Mouse (Mus musculus) cerebellum, adult 9-10 months (tissue): ENCODE measurements around the gene Cacna1c.

Experiments
- DNase-seq: peaks from one replicate; pipeline ENCODE4 v3.0.0; 2022

Gene Cacna1c

DNA sequence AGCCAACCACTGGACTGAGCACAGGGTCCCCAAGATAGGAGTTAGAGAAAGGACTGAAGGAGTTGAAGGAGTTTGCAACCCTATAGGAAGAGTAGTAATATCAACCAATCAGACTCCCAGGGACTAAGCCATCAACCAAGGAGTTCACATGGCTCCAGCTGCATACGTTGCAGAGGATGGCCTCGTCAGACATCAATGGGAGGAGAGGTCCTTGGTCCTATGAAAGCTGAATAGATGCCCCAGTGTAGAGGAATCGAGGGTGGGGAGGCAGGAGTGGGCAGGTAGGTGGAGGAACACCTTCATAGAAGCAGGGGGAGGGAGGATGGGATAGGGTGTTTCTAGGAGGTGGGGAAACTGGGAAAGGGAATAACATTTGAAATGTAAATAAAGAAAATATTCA lies 8.7 kb upstream of the Cacna1c start:
- no peak for DNase-seq

DNA sequence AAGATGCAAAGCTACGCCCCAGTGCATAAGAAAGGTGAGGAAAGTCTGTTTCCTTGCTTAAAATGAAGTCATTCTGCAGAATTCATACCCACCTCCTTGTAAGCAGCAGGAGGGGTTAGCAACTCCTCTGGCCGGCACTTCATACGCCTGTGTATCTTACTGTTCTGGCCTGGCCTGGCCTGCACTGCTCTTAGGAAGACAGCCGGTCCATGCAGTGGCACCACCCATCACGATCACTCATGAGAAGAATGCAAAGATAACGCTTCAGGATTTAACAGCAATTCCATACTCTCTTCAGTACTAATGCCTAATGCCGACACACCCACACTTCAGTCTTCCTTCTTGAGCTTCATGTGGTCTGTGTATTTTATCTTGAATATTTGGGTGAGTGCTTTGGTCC lies 8.1 kb upstream of the Cacna1c start:
- DNase-seq = no peak

DNA sequence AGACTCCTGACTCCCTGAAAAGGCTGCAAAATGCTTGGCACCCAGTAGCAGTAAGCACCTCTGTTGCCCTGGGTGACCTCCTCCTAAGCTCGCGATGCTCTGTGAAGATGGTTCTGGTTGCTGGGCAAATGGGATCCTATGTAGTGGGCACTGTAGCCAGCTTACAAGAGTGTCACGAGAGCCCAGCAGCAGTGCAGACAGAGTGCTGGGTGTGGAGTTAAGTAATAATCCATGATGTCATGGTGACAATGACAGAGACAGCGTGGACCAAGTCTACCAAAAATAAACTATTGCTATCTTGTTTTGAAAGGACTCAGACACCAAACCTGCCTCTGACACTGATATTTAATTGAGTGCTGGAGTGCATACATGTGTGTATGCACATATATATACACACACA lies 5.4 kb upstream of the Cacna1c start:
- no peak for DNase-seq

DNA sequence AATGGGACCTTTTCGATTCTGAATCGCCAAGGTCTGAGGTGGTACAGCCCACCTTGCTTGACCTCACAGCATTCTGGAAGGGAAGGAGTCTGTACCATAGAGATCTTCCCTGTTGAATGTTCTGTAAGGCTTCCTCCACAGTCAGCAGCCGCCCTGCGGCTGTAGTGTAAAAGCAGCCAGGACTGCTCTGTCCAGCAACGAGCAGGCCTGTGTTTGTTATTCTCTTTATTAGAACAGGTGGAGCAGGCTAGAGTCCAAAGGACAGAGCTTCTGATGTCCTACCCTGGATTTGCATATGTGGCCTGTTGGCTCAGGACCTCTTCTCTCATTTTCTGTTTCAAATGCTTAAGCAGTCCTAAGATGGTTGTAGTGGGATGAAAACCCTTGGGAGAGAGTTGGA lies 4.1 kb upstream of the Cacna1c start:
- no peak for DNase-seq

DNA sequence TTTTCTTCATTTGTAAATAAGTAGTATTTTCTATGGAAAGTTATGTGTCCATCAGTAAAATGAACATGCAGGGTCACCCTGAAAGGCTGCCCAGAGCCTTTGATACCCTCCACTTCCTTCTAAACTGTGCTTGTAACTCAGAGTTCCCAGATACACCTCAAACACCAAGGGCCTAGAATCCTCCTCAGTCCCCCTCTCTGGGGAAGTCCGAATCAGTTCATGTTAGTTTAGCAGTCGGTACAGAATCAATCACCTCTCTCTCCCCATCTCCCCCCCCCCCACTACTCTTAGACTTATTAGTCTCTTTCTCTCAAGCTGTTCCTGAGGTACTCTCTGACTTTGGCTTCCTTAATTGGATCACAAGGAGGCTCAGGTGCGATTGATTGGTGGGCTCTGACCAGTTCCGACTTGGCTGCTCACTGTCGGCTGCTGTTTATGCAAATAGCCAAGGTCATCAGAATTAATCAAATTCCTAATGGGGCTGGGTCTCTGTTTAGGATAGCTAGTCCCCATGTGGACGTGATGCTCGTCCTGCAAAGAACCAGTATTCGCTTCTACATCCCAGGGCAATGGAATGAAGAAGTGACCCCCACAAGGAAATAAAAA lies 3.2 kb upstream of the Cacna1c start:
- DNase-seq = no peak

DNA sequence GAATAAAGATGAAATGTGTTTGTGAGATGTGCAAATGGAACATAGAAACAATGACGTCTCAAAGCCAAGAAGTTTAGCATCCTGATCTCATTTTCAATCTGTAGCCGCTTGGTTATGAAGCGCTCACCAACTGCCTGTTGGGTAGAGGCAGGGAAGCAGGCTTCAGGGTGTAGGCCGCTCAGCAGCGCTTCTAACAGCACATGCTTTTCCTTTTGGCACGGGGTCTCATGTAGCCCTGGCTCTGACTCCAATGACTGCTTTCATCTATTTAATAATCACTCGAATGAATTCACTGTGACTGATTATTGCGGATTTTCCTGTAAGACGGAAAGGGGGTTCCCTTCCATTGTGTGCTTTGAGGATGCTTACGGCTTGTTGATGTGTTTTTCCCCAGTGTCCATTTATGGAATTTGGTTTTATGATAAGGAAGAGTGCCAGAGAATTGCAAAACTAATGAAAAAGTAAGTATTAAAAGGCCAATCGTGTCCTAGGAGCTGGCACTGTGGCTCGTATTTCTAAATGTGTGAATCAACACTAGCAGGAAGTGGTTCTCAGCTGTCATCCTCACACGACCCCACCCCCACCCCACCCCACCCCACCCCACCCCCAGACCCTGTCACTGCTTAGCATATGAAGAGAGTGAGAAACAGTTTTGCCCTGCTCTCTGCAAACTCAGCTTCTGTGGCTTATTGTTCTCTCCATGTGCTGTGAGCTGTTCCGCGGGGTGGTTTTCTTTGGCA lies 2.5 kb upstream of the Cacna1c start:
- DNase-seq = no peak

DNA sequence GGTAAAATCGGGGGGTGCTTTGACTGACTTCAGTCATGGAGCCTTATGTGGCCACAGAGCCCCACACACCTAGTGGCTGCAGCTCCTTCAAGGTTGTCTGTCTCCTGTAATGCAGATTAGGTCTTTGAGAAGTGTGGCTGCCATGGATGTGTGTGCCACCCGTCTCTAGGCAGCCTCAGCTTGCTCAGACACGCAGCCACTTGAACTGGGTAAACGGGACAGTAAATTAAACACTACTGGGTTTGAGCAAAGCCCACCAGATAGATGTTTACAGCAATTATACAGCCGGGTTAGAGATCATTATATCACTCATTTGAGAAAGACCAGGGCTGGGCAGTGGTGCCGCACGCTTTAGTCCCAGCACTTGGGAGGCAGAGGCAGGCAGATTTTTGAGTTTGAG lies 1.6 kb downstream of the Cacna1c start:
- DNase-seq = no peak

DNA sequence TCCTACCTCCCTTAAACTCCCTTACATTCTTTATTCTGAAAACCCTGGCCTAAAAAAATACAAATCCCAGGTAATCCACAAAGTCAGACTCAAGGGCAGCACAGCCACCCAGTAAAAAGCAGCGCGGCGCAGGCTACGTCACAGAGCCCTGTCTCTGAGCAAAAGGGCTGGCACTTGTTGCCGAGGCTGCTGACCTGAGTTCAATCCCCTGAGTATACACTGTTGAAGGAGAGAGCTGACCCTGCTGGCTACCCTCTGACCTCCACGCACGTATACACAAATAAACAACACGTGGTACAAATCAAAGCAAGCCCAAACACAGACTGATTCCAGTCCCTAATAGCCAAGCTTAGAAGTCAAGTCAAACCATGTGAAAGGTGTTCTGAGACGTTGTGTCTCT lies 2.1 kb downstream of the Cacna1c start:
- no peak for DNase-seq

DNA sequence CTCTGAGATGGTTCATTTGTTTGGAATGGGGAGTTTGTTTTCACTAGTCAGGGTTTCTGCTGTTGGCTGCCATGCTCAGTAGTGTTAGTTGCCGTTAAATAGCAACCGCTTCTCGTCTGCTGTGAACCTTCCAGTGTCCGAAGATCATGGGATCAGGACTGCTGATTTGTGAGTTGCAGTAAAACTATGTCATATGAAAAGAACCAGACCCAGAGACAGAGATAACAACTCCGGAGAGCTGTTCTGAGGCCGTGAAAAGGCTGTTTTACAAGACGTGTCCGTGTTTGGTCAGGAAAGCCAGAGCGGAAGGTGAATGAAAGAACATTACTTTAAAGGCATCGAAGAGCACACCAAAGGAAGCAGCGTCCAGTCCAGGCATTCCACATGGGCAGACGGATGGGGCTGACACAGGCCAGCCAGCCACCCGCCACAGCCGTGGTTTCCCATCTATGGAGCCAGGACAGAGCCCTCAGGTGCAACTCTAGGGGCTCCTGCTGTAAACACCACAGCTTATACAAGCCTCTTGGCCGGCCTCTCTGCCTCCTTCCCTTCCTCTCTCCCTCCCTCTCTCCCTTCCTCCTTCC lies 2.6 kb downstream of the Cacna1c start:
- no peak for DNase-seq

DNA sequence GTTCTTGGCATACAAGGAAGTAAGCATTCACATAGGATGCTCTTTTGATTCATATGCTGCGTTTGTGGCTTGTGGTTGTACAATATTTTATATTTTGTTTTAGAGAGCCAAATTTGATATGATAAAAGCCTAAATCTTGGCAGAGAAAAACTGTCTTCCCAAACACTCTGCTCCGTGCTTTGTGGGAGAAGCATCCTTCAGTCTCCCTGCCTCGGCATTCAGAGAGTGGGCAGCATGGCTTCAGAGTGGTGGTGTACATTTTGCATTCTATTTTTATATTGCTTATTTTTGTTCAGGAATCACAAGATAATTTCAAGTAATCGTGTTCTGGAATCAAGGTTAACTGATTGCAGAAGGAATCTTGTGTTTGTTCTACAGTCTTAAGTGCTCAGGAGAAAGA lies 4.7 kb downstream of the Cacna1c start:
- DNase-seq = no peak

DNA sequence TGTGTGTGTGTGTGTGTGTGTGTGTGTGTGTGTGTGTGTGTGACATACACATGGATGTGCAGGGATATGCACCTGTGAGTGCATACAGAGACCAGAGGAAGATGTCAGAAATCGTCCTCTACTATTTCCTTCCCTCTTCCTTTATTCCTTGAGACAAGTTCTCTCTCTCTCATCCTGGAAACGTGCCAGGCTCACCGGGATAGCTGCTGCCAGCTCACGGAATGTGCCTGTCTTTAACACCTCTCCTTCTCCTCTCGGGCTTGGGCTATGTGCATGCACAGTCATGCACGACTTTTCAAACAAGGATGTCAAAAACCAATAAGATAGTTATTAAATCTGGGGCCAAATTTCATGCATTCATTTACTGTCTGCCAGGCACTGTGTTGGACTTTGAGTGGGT lies 8.6 kb downstream of the Cacna1c start:
- DNase-seq = no peak

DNA sequence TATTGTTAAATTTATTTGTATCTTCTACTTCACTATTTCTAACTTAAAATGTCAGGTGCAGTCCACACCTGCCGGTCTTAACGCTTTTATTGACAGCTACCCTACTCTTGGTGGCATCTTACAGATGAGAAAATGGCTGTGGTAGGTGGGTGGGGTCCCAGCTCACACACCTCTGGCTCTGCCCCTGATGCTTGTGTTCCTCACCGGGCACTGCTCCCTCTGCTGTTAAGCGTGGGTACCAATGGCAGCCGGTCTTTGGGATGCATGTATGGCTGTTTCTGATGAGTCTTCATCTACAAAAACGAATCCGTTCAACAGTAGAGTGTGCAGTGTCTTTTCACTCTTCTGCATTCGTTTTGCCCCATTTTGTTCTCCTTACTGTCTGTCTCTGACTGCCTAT lies 9.6 kb downstream of the Cacna1c start:
- DNase-seq = peak; percentile 25

DNA sequence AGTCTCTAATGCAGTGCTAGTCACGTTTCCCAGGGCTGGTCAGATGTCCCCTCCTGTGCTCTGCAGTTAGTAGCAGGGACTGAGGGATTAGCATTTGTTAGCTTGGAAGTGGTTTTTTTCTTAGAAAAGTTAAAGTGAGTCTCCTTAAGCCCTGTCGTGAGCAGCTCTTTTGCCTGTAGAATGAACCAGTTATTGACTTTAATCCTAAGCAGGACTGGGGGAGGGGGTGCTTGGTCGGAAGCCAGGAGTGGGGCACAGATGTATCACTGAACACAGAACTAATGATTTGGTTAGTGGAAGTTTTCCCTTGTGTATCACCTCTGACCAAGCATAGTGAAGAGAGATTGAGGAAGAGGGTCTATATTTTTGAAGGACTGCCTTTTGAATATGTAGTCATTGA lies 12.4 kb downstream of the Cacna1c start:
- DNase-seq = no peak

DNA sequence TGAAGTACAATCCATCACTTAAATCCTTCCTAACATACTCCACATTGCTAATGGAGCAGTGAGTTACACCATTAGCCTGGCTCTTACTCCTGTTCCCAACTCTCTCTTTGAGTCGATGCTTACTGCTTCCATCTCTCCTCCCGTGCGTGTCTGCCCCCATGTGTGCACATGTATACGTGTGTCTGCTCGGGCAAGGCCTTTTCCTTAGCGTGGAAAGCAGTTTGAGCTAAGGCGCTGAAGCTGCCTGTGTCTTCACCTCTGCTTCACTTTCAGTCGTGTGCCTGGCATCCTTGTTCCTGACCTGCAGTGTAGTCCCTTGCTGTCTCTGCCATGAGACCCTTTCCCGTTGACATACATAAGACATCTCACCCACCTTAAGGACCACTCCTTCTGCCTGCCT lies 14.0 kb downstream of the Cacna1c start:
- no peak for DNase-seq

DNA sequence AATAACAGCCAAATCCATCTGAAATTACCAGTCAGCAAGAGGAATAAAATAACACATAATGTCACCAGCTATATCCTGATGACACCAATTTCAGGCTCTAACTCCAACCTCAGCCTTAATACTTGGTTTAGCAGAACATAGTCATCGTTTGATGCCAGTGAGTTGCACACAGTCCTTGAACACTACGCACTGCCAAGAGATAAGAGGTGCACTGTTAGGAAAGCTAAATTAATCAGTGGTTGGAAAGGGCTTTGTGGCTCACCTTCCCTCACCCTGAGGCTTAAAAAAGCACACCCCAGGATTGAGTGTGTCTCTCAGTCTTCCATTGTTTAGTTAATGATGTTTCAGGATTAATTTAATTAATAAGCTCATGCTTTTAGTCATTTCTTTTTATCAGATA lies 16.0 kb downstream of the Cacna1c start:
- no peak for DNase-seq

DNA sequence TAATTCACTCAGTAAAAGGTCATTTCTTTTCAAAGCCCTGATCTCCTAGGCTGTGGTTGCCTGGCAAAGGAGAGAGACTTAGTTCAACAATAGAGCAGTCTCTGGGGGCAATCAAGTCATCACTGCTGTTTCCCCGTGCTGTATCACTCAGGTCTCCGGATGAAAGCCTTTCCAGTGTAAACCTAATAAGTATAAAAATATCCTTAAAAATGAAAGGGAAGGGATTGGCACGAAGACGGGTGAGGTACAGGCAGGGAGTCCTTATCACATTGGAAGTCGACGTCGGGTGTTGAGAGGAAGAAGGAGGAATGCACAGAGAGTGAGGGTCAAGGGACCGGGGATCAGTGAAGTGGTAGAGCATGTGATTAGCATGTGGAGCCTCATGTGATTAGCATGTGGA lies 19.1 kb downstream of the Cacna1c start:
- no peak for DNase-seq

DNA sequence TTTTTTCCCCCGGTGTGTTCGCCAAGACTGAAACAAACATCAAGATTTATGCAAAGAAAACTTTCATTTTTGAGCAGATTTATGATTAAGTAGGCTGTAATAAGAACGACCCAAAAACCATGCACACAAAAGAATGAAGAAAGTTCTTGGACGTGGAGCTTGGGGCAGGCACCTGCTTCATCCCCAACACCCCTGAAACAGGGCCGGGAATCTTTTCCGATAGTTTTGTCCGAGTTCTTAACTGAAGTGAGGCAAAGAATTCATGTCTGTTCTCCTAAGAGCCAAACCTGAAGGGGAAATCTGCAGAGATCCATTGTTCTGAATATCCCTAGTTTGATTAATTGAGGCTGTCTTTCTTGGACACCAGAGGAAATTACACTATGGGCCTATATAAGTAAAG lies 20.1 kb downstream of the Cacna1c start:
- DNase-seq = no peak

DNA sequence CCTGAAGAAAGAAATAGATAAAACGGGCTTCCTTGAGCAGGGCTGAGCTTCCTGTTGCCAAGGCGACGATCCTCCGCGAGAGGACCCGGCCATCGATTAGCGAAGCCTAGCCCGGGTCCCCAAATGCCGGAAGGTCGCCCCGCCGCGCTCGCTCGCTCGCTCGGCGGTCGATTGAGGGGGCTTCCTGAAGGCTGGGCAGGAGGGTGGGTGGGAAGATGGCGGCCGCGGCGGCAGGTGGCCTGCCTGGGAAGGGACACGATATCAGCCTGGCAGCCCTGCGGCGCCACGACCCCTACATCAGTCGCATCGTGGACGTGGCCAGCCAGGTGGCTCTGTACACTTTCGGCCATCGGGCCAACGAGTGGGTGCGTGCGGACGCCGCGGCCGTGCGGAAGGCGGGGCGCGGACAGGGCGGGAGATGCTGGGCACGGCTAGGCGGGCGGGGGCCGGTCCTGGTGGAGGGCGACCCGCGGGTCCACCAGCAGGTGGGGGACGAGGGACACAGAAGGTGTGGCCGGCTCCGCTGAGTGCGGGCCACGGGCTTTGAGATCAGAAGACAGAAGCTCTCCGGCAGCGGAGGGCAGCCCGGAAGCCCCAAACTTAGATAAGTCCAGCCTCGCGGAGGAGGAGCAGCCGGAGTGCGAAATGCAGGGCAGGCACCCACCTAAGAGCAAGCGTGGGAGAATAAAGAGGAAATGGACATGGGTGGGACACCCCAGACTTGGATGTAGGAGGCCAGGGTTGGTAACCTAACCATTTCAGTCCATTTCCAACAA lies 21.0 kb downstream of the Cacna1c start, which contains the start of gene Dcp1b:
Dcp1b (plus strand) TSS at position 176 of the 776 bp plus-strand sequence.
- peak; percentile 82 for DNase-seq

DNA sequence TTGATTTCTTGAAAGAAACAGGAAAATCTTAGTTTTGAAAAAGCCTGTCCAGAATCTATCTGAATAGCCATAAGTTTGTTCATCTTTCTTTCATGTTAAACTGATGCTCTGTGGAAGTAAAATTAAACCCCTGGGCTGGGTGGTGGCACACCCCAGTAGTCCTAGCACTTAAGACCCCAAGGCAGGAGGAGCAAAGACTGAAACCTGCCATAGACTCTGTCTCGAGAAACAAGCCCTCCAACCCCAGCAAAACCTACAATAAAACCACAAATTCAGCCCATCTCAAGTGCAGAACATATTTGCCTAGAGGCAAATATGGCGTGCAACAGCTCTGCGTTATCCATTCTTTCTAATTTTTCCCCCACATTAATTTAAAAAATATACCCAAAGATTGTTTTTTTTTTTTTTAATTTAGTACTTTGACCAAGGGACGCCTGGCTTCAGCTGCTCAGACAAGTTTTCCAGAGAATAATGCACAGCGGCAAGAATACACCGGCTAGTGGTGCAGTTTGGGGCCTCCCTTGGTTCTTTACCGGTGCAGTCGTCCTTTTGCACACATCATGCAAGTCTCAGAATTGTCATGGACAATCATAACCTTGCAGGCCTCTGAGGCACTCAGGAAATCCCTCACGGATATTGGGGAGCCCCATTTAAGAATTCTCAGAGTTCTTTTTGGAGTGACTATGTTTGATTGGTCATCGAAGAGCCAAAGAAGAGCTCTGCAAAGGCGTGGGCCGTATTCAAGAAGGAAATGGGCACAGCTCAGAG lies 21.7 kb downstream of the Cacna1c start:
- DNase-seq = peak; percentile 20

DNA sequence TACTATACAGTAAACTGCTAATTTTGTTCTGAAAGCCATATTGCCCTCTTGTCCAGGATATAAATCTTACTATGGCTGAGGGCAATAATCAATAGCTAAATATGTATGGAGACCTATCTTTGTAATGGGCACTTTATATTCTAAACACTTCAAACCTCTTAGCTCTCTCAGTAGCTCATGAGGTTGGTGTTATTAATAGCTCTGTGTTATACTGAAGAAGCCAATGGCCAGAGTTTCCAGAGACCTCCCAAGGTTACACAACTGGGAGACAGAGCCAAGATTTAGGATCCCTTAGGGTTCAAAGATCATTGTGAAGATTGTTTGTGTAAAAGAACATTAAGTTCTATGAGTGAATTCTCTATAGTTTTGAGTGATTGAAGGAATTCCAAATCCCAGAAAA lies 30.5 kb downstream of the Cacna1c start:
- no peak for DNase-seq

DNA sequence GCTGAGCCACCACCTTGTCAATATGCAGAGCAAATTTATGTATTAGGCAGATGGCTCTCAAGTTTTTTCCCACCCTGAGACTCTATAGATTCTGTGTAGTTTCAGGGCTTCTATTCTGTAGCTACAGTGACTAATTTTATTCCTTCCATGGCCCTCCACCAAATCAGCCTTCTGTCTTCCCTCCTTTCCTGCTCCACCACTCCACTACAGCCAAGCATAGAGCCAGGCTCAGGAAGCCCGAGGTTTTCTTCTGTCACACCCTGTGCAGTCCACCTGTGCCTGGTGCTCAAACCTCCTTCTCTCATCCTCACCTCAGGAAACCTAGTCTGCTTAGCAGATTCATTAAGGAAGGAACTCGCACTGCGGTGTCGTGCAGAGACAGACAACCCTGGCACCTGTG lies 51.1 kb downstream of the Cacna1c start:
- DNase-seq = no peak

DNA sequence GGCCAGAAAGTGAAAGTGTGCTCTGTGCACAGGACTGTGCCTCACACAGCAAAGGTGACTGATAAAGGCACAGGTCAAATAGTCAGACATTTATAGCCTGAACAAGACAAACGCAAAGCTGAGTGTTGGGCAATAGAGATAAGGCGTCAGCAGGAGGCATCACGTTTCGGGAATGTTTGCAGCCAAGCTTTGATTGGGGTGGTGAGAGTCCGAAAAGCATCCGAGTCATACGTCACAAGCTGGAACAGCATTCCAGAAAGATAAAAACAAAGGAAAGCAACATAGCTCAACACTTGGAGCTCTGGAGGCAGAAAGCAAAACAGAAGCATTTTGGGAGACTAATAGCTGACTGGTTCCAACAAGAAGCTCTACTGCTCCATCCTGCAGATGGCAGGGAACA lies 56.7 kb downstream of the Cacna1c start:
- no peak for DNase-seq

DNA sequence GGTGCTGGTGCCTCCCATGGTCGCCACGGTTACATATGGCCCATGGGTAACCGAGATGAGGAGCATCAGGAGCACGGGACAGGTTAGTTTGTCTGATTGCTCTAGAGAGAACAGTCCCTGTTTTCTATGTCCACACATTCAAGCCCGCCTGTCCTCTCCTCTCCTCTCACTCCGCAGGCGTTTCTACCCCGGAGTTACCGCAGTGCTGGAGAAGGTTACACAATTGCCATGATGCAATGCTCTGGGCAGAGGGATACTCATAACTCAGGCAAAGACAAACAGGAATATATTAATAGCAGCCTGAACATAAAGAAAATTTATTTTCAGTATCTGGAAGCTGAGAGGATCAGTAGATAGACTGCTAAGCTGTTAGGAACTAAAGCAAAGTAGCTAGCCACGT lies 58.5 kb downstream of the Cacna1c start:
- DNase-seq = no peak
